In the genomic region with DNA sequence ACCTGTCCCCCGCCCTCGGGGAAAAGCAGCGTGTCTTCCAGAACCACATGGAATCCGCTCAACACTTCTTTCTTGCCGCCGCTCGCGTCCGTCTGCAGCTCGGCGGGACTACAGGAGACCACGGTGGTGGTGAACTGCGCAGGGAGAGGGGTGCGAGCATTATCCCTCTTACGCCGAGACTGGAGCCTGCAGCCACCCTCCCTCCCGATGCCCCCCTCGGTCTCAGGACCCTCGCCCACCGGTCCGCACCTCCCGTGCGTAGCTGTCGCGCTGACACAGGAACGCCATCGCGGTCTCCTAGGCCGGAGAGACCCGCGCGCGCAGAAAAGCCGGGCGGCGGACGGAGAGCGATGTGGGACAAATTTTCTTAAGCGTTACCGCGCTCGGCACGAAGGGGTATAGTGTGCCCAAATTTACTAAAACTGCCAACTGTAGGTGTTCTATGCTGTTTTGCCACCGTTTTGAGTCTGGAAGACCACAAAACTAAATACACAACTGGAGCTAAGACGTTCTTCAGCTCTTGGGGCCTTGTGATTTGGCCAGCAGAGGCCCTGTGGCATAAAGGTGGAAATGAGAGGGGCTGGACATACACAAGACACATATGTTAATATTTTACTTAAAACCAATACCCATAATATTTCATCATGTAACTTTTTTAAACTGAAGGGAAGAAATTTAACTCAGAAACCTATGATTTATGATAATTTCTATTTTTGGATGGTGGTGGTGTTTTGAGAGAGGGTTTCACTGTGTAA, we compare ENCODE assay signal across 8 mouse cellular contexts. TPM values are rescaled to one million over a fixed set of nuclear protein-coding genes. Genes with fewer than 3 reads are reported as not detected.
A peak's percentile ranks its signal among the peaks of the same experiment; 100 is the strongest.
DNase-seq lines count a peak whose midpoint lies in the region; ATAC-seq lines count a peak whose summit lies in the region.

Gene Aarsd1 (minus strand): TSS at position 515 of the 755 bp plus-strand sequence.

- H3K9ac ChIP-seq in intestine, embryonic 15.5 days, result peak within 1 kb of the TSS; percentile 75

- H3K4me1 ChIP-seq in intestine, embryonic 15.5 days (replicated peaks), result peaks cover 6% of the 10 kb centered on the region

- peak; percentile 68 for DNase-seq in adrenal gland, adult 8-10 months
- peak; percentile 76 for DNase-seq in embryo, embryonic 11.5 days (ENCODE audit: low read depth, low spot score)
- peak; percentile 82 to 91 for DNase-seq in gastrocnemius, postnatal 4 days (ENCODE audit: low spot score in 2 of 2)
- peak; percentile 84 to 91 for DNase-seq in left cerebral cortex, postnatal 14 days (ENCODE audit: low spot score in 2 of 2)
- DNase-seq in right cerebral cortex, postnatal 25 days, result peak; percentile 90
- peak; percentile 83 for DNase-seq in urinary bladder, postnatal 36 days (ENCODE audit: low spot score in 2 of 2)

- H3K27ac ChIP-seq in intestine, embryonic 15.5 days, result peak within 1 kb of the TSS; percentile 48

- no peaks in the 10 kb centered on the region for H3K27me3 ChIP-seq in intestine, embryonic 15.5 days (replicated peaks)

- no peaks in the 10 kb centered on the region for H3K9me3 ChIP-seq in intestine, embryonic 15.5 days

- H3K36me3 ChIP-seq in intestine, embryonic 15.5 days, result peaks cover 5% of the 10 kb centered on the region; the same call in 1 of the 2 replicates

- H3K4me3 ChIP-seq in intestine, embryonic 15.5 days (replicated peaks), result peak within 1 kb of the TSS; percentile 82

- peak within 1 kb of the TSS; percentile 83 for H3K4me2 ChIP-seq in intestine, embryonic 15.5 days (replicated peaks)

- intact Hi-C loops in left cerebral cortex, postnatal 14 days (cut with DNase I), result no loop called here

- peak; percentile 75 for ATAC-seq in intestine, embryonic 15.5 days
- peak; percentile 46 for ATAC-seq in megakaryocyte-erythroid progenitor cell, adult 5-6 weeks (replicated peaks; ENCODE audit: low FRiP score, low TSS enrichment, poor library complexity, severe bottlenecking)

- under 1% methylated on average over 45 of the region's 45 CpGs for WGBS in intestine, embryonic 15.5 days

RNA-seq across cellular contexts. Expression of gene Aarsd1, which starts in this region (rescaled TPM):
- 10 to 100 TPM; 33.7 to 41.1 (median 37.0) TPM for total RNA-seq in adrenal gland, adult 8-10 months (2022)
- 10 to 100 TPM; 15.6 to 20.3 TPM for total RNA-seq in gastrocnemius, postnatal 4 days (2021)
- polyA plus RNA-seq in intestine, embryonic 15.5 days (2015; fragmentation: Nextera tagmentation; extraction: Ambion mirVana), result 60.1 and 63.3 TPM in 2 replicates
- total RNA-seq in left cerebral cortex, postnatal 14 days (2021), result 10 to 100 TPM; 33.4 to 42.2 TPM
- 74.9 and 108 TPM in 2 replicates for total RNA-seq in megakaryocyte-erythroid progenitor cell, adult 5-6 weeks (2014; fragmentation: Nextera tagmentation)
- total RNA-seq in megakaryocyte-erythroid progenitor cell, adult 5-6 weeks (2017), result 81.8 and 87.7 TPM in 2 replicates

Comparison
In these comparisons a context has a peak if more than half of its experiments do, and no peak if none do; other contexts are left out.
1. Peak in every context shown above with its lines: DNase-seq, ATAC-seq, H3K4me3 ChIP-seq and H3K27ac ChIP-seq.